Mouse (Mus musculus) intestine, postnatal 0 days (tissue): Measurements from ENCODE around the gene Kctd3. TPM values are rescaled to one million over a fixed set of nuclear protein-coding genes. Genes with fewer than 3 reads are reported as not detected.

Experiments
- ATAC-seq: fragments of 200-750 bp; cut with Nextera tagmentation; 2 replicates; pipeline ENCODE4 v1.8.0; 2017; ENCODE audit warnings: mild to moderate bottlenecking, moderate TSS enrichment, moderate library complexity
- H3K27ac ChIP-seq: fragments of 300-500 bp; sonication (generic); 2 replicates; pipeline ENCODE4 v1.5.1; 2014; ENCODE audit warnings: mild to moderate bottlenecking, low read depth, low read length, moderate library complexity
- H3K27me3 ChIP-seq: fragments of 300-500 bp; sonication (generic); replicated peaks from 2 replicates; pipeline ENCODE4 v1.6.1; 2014; ENCODE audit warnings: low read length, mixed read lengths; ENCODE audit not compliant: control insufficient read depth, insufficient read depth
- H3K36me3 ChIP-seq: fragments of 300-500 bp; sonication (generic); 2 replicates; pipeline ENCODE4 v1.6.1; 2014; ENCODE audit warnings: mild to moderate bottlenecking, moderate library complexity; ENCODE audit not compliant: control insufficient read depth, insufficient read depth
- H3K4me1 ChIP-seq: fragments of 300-500 bp; sonication (generic); replicated peaks from 2 replicates; pipeline ENCODE4 v1.6.1; 2014; ENCODE audit warnings: antibody characterized with exemption, low read length, mixed read lengths; ENCODE audit not compliant: control insufficient read depth, insufficient read depth
- H3K4me2 ChIP-seq: fragments of 300-500 bp; sonication (generic); replicated peaks from 2 replicates; pipeline ENCODE4 v1.6.1; 2014; ENCODE audit warnings: low read depth, mild to moderate bottlenecking, moderate library complexity
- H3K4me3 ChIP-seq: fragments of 300-500 bp; sonication (generic); 2 replicates; pipeline ENCODE4 v1.5.1; 2014; ENCODE audit warnings: low read depth, low read length
- H3K9ac ChIP-seq: fragments of 300-500 bp; sonication (generic); 2 replicates; pipeline ENCODE4 v1.6.1; 2014; ENCODE audit warnings: mild to moderate bottlenecking, low read depth, low read length
- H3K9me3 ChIP-seq: fragments of 300-500 bp; sonication (generic); 2 replicates; pipeline ENCODE4 v1.6.1; 2016; ENCODE audit warnings: mixed run types; ENCODE audit not compliant: control insufficient read depth
- CTCF ChIP-seq: sonication (generic); IDR thresholded peaks from 2 replicates; pipeline ENCODE4 v1.5.1; 2016; ENCODE audit warnings: low read depth, mild to moderate bottlenecking, control low read depth, antibody characterized with exemption, moderate library complexity
- whole genome bisulfite sequencing: fragments of 180-500 bp; shearing (Covaris S2); extraction: QIAGEN DNeasy Blood & Tissue Kit; methylation state at CpG from one replicate; pipeline ENCODE4 v1.1.7; 2014; 5-methylcytosine and 5-hydroxymethylcytosine counted together
- polyA plus RNA-seq: library from polyadenylated mRNA; unstranded; fragments of >200 nt; fragmentation: Nextera tagmentation; extraction: Ambion mirVana; gene quantifications from 2 replicates; pipeline ENCODE4 v1.2.1, GENCODE M21; 2015

Gene Kctd3
- polyA plus RNA-seq, 1 experiment from 2014 or later = 9.3 TPM

- TF ChIP-seq CTCF = no peak
- H3K4me3 ChIP-seq = no peak overlapping the region
- H3K27me3 ChIP-seq = no peaks in the 10 kb centered on the region
- no peak for ATAC-seq
- H3K27ac ChIP-seq = no peak overlapping the region
- H3K36me3 ChIP-seq = no peaks in the 10 kb centered on the region
- no peak overlapping the region for H3K4me2 ChIP-seq
- H3K9ac ChIP-seq = no peak overlapping the region
- H3K9me3 ChIP-seq = no peaks in the 10 kb centered on the region
- no peaks in the 10 kb centered on the region for H3K4me1 ChIP-seq
- WGBS = 92% methylated on average over 4 of the region's 4 CpGs
Measured at GRCm38 (mm10) chr1:188952501-188952900, 55.1 kb downstream of the Kctd3 start.

GRCm38 (mm10) chr1:188951091-188951490 is 56.5 kb downstream of the Kctd3 start:
- Histone ChIP-seq H3K4me1 (no peaks in the 10 kb centered on the region), H3K4me2 (no peak overlapping the region), H3K9me3 (no peaks in the 10 kb centered on the region), H3K4me3 (no peak overlapping the region), H3K27ac (no peak overlapping the region), H3K9ac (no peak overlapping the region), H3K27me3 (no peaks in the 10 kb centered on the region), H3K36me3 (no peaks in the 10 kb centered on the region)
- WGBS = 82% methylated on average over 6 of the region's 6 CpGs
- TF ChIP-seq CTCF = no peak
- no peak for ATAC-seq

- no peak for TF ChIP-seq CTCF
- H3K9ac ChIP-seq = no peak overlapping the region
Measured at GRCm38 (mm10) chr1:188948276-188948675, 59.4 kb downstream of the Kctd3 start.

GRCm38 (mm10) chr1:188947794-188948193 is 59.8 kb downstream of the Kctd3 start:
- no peak overlapping the region for H3K4me2 ChIP-seq
- 71% methylated on average over 5 of the region's 5 CpGs for WGBS
- no peaks in the 10 kb centered on the region for H3K9me3 ChIP-seq
- H3K27ac ChIP-seq = no peak overlapping the region
- no peaks in the 10 kb centered on the region for H3K36me3 ChIP-seq
- no peak for ATAC-seq
- H3K27me3 ChIP-seq = no peaks in the 10 kb centered on the region
- H3K4me3 ChIP-seq = no peak overlapping the region
- no peak overlapping the region for H3K9ac ChIP-seq
- TF ChIP-seq CTCF = peak; percentile 56
- no peaks in the 10 kb centered on the region for H3K4me1 ChIP-seq

More at GRCm38 (mm10) chr1:188948276-188948675, 59.4 kb downstream of the Kctd3 start:
- WGBS = 68% methylated on average over 9 of the region's 9 CpGs
- Histone ChIP-seq H3K4me1 (no peaks in the 10 kb centered on the region), H3K27me3 (no peaks in the 10 kb centered on the region), H3K4me2 (no peak overlapping the region), H3K27ac (no peak overlapping the region), H3K9me3 (no peaks in the 10 kb centered on the region), H3K4me3 (no peak overlapping the region), H3K36me3 (no peaks in the 10 kb centered on the region)
- no peak for ATAC-seq

- WGBS = 82% methylated on average over 11 of the region's 11 CpGs
- H3K4me1 ChIP-seq = no peaks in the 10 kb centered on the region
- H3K4me2 ChIP-seq = no peak overlapping the region
- H3K9ac ChIP-seq = no peak overlapping the region
- H3K36me3 ChIP-seq = no peaks in the 10 kb centered on the region
- H3K27me3 ChIP-seq = no peaks in the 10 kb centered on the region
- H3K9me3 ChIP-seq = no peaks in the 10 kb centered on the region
- no peak for TF ChIP-seq CTCF
- no peak overlapping the region for H3K4me3 ChIP-seq
- no peak overlapping the region for H3K27ac ChIP-seq
- ATAC-seq = no peak
Measured at GRCm38 (mm10) chr1:188946849-188947248, 60.8 kb downstream of the Kctd3 start.

GRCm38 (mm10) chr1:188945326-188945725 is 62.3 kb downstream of the Kctd3 start:
- Histone ChIP-seq H3K9ac (no peak overlapping the region), H3K36me3 (no peaks in the 10 kb centered on the region), H3K4me1 (no peaks in the 10 kb centered on the region), H3K4me2 (no peak overlapping the region), H3K4me3 (no peak overlapping the region), H3K27ac (no peak overlapping the region), H3K27me3 (no peaks in the 10 kb centered on the region), H3K9me3 (no peaks in the 10 kb centered on the region)
- TF ChIP-seq CTCF = no peak
- ATAC-seq = no peak
- whole genome bisulfite sequencing = 12% methylated on average over 8 of the region's 8 CpGs

- Histone ChIP-seq H3K27me3 (no peaks in the 10 kb centered on the region), H3K9me3 (no peaks in the 10 kb centered on the region), H3K4me1 (no peaks in the 10 kb centered on the region), H3K4me3 (no peak overlapping the region), H3K4me2 (no peak overlapping the region), H3K27ac (no peak overlapping the region), H3K9ac (no peak overlapping the region), H3K36me3 (no peaks in the 10 kb centered on the region)
- 50% methylated on average over 14 of the region's 14 CpGs for WGBS
- TF ChIP-seq CTCF = no peak
- ATAC-seq = no peak
Measured at GRCm38 (mm10) chr1:188937246-188937780, 70.3 kb downstream of the Kctd3 start.
